Mouse (Mus musculus) midbrain, embryonic 15.5 days (tissue): ENCODE data around the gene Nkd1. TPM values are rescaled to one million over a fixed set of nuclear protein-coding genes. Genes with fewer than 3 reads are reported as not detected.

ENCODE experiments used
- ATAC-seq: fragments of 200-750 bp; cut with Nextera tagmentation; replicated peaks from 2 replicates; pipeline ENCODE4 v1.8.0; 2017; ENCODE audit warnings: moderate TSS enrichment
- H3K27ac ChIP-seq: fragments of 300-500 bp; sonication (generic); 2 replicates; pipeline ENCODE4 v1.5.1; 2015; ENCODE audit warnings: mild to moderate bottlenecking, inconsistent platforms
- H3K27me3 ChIP-seq: fragments of 300-500 bp; sonication (generic); replicated peaks from 2 replicates; pipeline ENCODE4 v1.6.1; 2015; ENCODE audit warnings: inconsistent platforms
- H3K36me3 ChIP-seq: fragments of 300-500 bp; sonication (generic); replicated peaks from 2 replicates; pipeline ENCODE4 v1.6.1; 2015; ENCODE audit warnings: inconsistent platforms
- H3K4me1 ChIP-seq: fragments of 300-500 bp; sonication (generic); 2 replicates; pipeline ENCODE4 v1.6.1; 2015; ENCODE audit warnings: inconsistent platforms
- H3K4me2 ChIP-seq: fragments of 300-500 bp; sonication (generic); 2 replicates; pipeline ENCODE4 v1.6.1; 2015; ENCODE audit warnings: inconsistent platforms, mild to moderate bottlenecking, moderate library complexity
- H3K4me3 ChIP-seq: fragments of 300-500 bp; sonication (generic); 2 replicates; pipeline ENCODE4 v1.5.1; 2015; ENCODE audit warnings: mild to moderate bottlenecking, inconsistent platforms
- H3K9ac ChIP-seq: fragments of 300-500 bp; sonication (generic); 2 replicates; pipeline ENCODE4 v1.6.1; 2015; ENCODE audit warnings: mild to moderate bottlenecking, inconsistent platforms
- H3K9me3 ChIP-seq: fragments of 300-500 bp; sonication (generic); 2 replicates; pipeline ENCODE4 v1.6.1; 2016; ENCODE audit warnings: inconsistent platforms
- WGBS: fragments of 180-500 bp; shearing (Covaris S2); methylation state at CpG from one replicate; pipeline ENCODE4 v1.1.7; 2015; ENCODE audit warnings: mixed read lengths; 5-methylcytosine and 5-hydroxymethylcytosine counted together
- polyA plus RNA-seq: library from polyadenylated mRNA; unstranded; fragments of >200 nt; fragmentation: Nextera tagmentation; extraction: Ambion mirVana; gene quantifications from 2 replicates; pipeline ENCODE4 v1.2.1, GENCODE M21; 2015

Nkd1 gene
- polyA plus RNA-seq, 1 experiment from 2014 or later: 62.9 TPM

DNA sequence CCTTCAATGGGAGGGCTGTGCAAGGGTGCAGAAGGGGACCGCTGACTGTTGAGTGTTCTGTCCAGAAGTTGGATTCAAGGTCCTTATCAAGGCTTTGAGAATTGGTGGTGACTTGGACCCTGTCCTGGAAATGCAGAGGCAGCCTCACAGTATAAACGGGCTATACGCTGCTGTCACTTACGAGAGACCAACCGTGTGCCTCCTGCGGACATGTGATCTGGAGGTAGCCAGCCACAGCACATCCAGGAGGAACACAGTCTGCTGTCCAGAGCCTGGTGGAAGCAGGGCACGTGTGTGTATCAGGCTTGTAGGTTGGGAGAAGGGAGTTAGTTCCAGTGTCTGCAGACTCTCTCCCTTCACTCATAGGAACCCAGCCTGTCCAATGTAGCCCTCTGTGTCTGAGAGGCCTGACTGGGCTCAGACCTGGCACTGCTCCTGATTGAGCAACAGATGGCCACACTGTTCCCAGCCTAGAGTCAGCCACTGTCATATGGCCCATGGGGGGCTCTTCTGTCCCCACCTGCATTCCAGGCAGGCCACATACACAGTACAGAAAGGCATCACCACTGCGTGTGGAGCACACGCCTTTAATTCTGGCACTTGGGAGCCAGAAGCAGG lies 21.6 kb downstream of the Nkd1 start:
- H3K27ac ChIP-seq: no peak overlapping the region
- H3K27me3 ChIP-seq: no peaks in the 10 kb centered on the region
- WGBS: 89% methylated on average over 9 of the region's 9 CpGs
- no peaks in the 10 kb centered on the region for H3K36me3 ChIP-seq
- no peak overlapping the region for H3K4me2 ChIP-seq
- H3K9me3 ChIP-seq: no peaks in the 10 kb centered on the region
- no peak for ATAC-seq
- H3K4me1 ChIP-seq: 0 out of 2 replicates have a peak, but pooled peaks cover 2% of the 10 kb centered on the region
- H3K4me3 ChIP-seq: no peak overlapping the region
- H3K9ac ChIP-seq: no peak overlapping the region

DNA sequence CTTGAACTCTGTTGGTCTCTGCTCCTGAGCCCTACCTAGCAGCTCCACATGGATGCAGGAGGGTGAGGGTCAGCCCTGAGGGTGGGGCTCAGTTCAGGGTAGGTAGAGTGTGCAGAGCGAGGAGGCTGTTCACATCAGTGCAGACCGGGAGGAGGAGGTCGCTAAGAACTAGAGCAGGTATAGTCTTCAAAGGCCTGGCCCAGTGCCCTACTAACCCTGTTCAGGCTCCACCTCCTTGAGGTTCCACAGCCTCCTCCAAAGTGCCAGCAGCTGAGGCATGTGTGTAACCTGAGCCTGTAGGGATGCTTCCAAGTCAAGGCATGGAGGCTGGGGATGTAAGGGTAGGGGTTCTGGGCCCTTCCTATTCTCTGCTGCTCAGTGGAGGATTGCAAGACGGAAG lies 23.5 kb downstream of the Nkd1 start:
- no peak for ATAC-seq
- no peak overlapping the region for H3K4me3 ChIP-seq
- no peak overlapping the region for H3K9ac ChIP-seq
- no peaks in the 10 kb centered on the region for H3K27me3 ChIP-seq
- H3K27ac ChIP-seq: no peak overlapping the region
- H3K9me3 ChIP-seq: no peaks in the 10 kb centered on the region
- 80% methylated on average over 4 of the region's 4 CpGs for WGBS
- no peaks in the 10 kb centered on the region for H3K36me3 ChIP-seq
- H3K4me2 ChIP-seq: no peak overlapping the region
- no peaks in the 10 kb centered on the region for H3K4me1 ChIP-seq

DNA sequence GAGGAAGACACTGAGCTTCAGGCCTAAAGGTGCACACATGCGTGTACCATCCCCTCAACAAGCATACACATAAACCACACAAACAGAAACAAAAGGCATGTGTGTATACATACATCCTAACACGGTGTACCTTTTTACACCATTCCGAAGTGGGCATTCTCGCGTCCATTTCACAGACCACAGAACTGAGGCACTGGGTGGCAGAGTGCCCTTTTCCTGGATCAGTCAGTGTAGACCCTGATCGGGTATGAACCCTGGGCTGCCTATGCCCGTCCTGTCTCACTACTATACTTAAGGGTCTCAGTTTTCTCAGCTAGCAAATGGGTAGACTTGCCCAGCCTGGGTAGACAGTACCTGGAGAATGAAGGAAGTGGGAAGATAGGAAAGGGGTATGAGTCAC lies 24.3 kb downstream of the Nkd1 start:
- Histone ChIP-seq H3K9ac (no peak overlapping the region), H3K27me3 (no peaks in the 10 kb centered on the region), H3K4me3 (no peak overlapping the region), H3K9me3 (no peaks in the 10 kb centered on the region), H3K27ac (no peak overlapping the region), H3K36me3 (no peaks in the 10 kb centered on the region), H3K4me1 (no peaks in the 10 kb centered on the region), H3K4me2 (no peak overlapping the region)
- WGBS: 96% methylated on average over 7 of the region's 7 CpGs
- ATAC-seq: no peak

DNA sequence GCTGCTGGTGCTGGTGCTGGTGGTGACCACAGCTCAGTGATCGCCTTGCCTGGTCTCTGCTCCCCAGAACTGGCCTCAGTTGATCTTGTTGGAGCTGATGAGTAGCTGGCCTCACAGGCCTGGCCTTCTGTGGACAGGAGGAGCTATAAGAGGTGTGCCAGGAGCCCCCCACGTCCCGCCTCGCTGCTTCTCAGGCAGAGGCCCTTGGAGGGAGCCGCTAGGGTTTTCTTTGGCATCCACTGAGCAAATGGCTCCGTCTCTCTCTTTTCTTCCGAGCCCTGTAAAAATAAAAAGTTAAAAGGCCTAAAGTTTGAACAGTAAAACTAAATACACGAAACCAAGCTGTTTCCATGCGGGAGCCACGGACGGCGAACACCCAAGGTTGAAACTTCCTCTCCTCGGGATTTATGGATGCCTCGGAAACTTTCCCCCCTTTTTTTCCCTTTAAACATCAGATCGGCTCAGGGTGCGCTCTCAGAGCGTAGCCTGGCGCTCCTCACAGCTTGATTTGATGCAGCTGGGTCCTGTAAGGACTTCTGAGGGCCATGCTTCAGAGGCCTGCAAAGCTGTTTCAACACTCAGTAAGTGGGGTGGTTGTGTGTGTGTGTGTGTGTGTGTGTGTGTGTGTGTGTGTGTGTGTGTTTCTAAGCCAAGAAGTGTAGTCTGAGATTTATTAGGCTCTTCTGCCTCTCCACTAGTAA lies 25.0 kb downstream of the Nkd1 start:
- H3K27me3 ChIP-seq: no peaks in the 10 kb centered on the region
- no peaks in the 10 kb centered on the region for H3K36me3 ChIP-seq
- H3K4me2 ChIP-seq: no peak overlapping the region
- no peaks in the 10 kb centered on the region for H3K4me1 ChIP-seq
- WGBS: 74% methylated on average over 18 of the region's 18 CpGs
- no peak overlapping the region for H3K9ac ChIP-seq
- no peaks in the 10 kb centered on the region for H3K9me3 ChIP-seq
- H3K4me3 ChIP-seq: no peak overlapping the region
- ATAC-seq: no peak
- H3K27ac ChIP-seq: no peak overlapping the region

DNA sequence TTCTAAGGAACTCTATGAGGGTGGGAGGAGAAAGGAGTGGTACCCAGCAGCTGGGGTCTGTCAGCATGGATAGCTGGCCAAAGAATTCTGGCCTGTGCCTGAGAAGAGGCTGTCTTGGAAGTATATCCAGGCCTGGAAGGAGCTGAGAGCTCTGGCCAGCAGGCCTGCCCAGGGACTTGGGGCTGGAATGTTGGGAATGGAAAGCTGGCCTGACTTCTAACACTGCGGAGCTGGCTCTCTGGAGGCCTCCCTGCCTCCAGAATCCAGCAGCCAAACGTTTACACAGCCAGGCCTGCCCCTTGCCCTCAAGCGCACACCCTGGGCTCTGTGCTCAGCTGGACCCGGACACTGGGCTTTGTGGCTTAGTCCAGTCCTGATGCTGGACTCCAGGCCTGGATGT lies 34.5 kb downstream of the Nkd1 start:
- H3K4me3 ChIP-seq: no peak overlapping the region
- H3K4me1 ChIP-seq: no peaks in the 10 kb centered on the region; the same call in 1 of the 2 replicates
- no peak overlapping the region for H3K9ac ChIP-seq
- 74% methylated on average over 4 of the region's 4 CpGs for WGBS
- H3K9me3 ChIP-seq: no peaks in the 10 kb centered on the region
- H3K36me3 ChIP-seq: no peaks in the 10 kb centered on the region
- H3K27ac ChIP-seq: no peak overlapping the region
- H3K27me3 ChIP-seq: no peaks in the 10 kb centered on the region
- H3K4me2 ChIP-seq: no peak overlapping the region
- no peak for ATAC-seq

DNA sequence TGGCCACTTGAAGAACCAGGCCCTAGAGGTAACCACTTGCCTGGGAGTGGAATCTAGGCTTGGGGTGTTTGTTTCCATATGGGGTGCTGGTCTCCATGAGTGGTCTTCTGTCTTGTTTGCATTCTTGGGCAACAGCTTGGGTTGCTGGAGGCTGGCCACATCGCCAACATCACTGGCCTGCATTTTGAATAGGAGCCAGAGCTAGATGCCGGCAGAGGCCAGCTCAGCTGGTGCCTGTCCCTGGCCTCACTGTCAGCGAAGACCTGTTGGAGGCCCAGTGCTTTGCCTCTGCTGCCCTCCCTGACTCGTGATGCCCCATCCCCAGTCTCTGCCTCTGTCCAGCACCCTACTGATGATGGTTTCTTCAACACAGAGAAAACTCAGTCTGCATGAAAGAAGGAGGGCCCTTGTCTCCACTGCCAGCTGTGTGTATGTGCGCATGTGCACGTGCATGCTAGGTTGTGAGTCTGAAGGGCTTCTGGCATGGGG lies 38.9 kb downstream of the Nkd1 start:
- Histone ChIP-seq H3K4me2 (no peak overlapping the region), H3K27me3 (no peaks in the 10 kb centered on the region), H3K4me1 (no peaks in the 10 kb centered on the region; the same call in 1 of the 2 replicates), H3K9ac (no peak overlapping the region), H3K27ac (no peak overlapping the region), H3K36me3 (no peaks in the 10 kb centered on the region), H3K4me3 (no peak overlapping the region), H3K9me3 (no peaks in the 10 kb centered on the region)
- no peak for ATAC-seq
- 88% methylated on average over 6 of the region's 6 CpGs for WGBS

DNA sequence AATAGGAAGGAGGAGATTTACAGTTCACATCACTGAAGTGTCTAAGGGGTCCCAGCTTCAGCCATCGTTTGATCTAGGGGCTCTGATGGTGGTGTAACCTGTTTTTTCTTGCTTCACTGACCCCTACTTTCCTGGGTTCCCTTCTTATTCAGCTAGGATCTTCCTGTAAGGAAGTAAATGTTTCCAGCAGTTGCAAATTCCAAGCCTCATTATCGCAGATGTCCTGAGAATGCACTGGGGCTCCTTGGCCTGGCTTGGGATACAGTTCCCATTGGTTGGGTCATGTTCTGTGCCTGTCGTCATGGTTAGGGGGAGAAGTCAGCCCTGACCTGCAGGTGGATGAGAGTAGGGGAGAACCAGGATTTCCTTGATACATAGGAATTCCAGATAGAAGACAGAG lies 40.2 kb downstream of the Nkd1 start:
- no peak for ATAC-seq
- Histone ChIP-seq H3K36me3 (no peaks in the 10 kb centered on the region), H3K27me3 (no peaks in the 10 kb centered on the region), H3K4me2 (no peak overlapping the region), H3K27ac (no peak overlapping the region), H3K9me3 (no peaks in the 10 kb centered on the region), H3K9ac (no peak overlapping the region), H3K4me3 (no peak overlapping the region), H3K4me1 (peaks cover 5% of the 10 kb centered on the region; the same call in 1 of the 2 replicates)
- WGBS: 77% methylated on average over 3 of the region's 3 CpGs

DNA sequence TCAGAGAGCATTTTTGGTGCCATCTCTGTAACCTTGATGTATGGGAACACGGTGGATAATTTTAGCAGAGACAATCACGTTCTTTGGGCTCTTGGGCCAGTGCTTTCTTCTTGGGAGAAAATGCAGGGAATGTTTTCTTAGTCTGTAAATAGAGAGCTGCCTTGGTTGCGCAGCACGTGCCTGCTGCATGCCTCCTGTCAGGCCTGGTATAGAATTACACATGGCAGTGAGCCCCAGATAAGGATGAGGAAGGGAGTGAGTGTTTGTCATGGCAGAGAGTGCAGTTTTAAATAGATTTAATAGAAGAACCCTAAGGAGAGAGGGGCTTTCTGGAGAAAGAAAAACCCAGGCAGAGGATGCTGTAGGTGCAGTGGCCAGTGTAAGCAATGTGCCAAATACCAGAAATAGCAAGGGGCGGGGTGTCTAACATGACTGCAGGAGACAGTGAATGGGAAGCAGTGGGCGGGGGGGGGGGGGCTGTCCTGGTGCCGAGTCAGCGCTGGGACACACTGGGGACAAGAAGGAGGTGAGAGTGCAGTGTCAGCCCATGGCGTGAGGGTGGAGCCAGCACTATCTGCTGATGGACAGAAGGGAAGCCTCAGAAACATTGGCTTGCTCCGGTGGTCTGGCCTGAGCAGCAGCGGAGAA lies 43.2 kb downstream of the Nkd1 start:
- Histone ChIP-seq H3K4me1 (peaks cover 12% of the 10 kb centered on the region; the same call in 1 of the 2 replicates), H3K36me3 (no peaks in the 10 kb centered on the region), H3K27me3 (no peaks in the 10 kb centered on the region), H3K4me3 (no peak overlapping the region), H3K4me2 (no peak overlapping the region), H3K9me3 (no peaks in the 10 kb centered on the region), H3K27ac (no peak overlapping the region), H3K9ac (no peak overlapping the region)
- ATAC-seq: no peak
- WGBS: 69% methylated on average over 11 of the region's 11 CpGs

DNA sequence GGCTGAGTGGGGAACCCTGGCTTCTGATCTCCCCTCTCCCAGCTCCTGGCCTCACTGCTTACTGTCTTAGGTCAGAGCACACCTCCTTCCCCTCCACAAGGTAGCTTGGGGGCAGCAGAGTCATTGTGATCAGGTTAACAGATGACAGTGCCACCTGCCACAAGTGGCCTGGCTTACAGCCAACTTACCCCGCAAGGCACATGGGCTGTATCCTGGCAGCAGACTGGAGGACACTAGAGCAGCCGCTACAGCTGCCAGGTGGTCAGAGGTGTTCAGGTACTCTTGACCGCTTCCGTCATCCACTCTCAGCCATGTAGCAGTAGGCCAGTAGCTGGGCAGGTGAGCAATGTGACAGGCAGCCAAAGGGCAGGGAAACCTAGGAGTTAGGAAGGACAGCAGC lies 45.0 kb downstream of the Nkd1 start:
- Histone ChIP-seq H3K4me1 (peaks cover 19% of the 10 kb centered on the region), H3K36me3 (no peaks in the 10 kb centered on the region), H3K9me3 (no peaks in the 10 kb centered on the region), H3K27me3 (no peaks in the 10 kb centered on the region), H3K27ac (no peak overlapping the region), H3K4me3 (no peak overlapping the region), H3K4me2 (no peak overlapping the region), H3K9ac (no peak overlapping the region)
- 82% methylated on average over 4 of the region's 4 CpGs for WGBS
- ATAC-seq: no peak

DNA sequence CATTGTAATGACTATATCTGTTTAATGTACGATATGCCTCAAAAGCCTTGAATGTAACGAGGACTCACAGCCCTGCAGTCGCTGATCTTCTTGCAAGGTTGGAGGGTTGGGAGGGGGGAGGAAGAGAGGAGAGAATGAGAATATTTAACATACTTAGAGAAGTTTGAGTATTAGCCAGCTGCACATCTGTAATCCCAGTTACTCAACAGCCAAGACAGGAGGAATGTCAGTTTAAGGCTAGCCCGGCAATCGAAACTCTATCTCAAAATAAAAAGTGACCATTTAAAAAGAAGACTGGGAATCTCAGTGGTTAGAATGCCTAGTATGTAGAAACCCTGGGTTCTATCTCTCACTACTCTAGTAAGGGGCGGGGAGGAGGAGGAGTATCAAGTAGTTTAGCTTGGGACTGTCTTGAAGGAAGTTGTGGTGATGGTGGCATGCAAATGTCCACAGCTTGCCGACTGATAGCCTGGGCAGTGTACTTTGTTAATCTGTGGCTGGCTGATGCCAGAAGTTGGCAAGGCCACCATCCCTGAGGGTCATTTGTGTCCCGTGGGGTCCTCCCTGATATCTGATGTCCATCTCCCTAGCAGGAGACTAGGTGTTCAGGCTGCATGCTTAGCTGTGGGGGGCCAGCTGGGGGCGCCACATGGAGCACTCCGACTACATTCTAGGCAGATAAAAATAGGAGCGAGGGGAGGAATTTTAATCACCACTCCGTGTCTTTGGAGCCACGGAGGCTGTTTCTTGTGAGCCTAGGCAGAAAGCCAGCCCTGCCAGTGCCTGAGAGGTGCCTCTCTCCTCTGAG lies 46.4 kb downstream of the Nkd1 start:
- 57% methylated on average over 13 of the region's 13 CpGs for WGBS
- Histone ChIP-seq H3K27ac (no peak overlapping the region), H3K9me3 (no peaks in the 10 kb centered on the region), H3K27me3 (no peaks in the 10 kb centered on the region), H3K9ac (no peak overlapping the region), H3K4me2 (no peak overlapping the region), H3K36me3 (no peaks in the 10 kb centered on the region), H3K4me3 (no peak overlapping the region), H3K4me1 (peaks cover 33% of the 10 kb centered on the region)
- no peak for ATAC-seq

DNA sequence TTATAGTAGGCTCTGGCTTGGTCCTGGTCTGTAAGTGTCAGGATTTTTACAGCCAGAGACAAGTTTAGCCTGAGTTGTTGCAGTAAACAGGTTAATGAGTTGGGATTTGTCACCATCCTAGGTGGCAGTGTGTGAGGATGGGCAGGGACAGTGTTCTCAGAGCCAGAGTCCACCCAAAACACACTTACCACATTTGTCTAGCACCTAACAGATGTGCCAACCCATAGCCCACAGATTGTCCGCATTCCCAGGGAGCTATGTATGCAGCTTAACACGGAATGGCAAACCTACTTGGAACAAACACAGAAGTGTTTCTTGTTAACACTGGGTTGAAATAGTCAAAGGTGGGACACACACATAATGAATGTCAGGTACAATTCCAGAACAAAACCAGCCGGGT lies 47.1 kb downstream of the Nkd1 start:
- no peak for ATAC-seq
- H3K27ac ChIP-seq: no peak overlapping the region
- H3K9me3 ChIP-seq: no peaks in the 10 kb centered on the region
- no peaks in the 10 kb centered on the region for H3K27me3 ChIP-seq
- no peaks in the 10 kb centered on the region for H3K36me3 ChIP-seq
- H3K4me2 ChIP-seq: no peak overlapping the region
- H3K4me3 ChIP-seq: no peak overlapping the region
- H3K9ac ChIP-seq: no peak overlapping the region
- peaks cover 39% of the 10 kb centered on the region for H3K4me1 ChIP-seq
- 93% methylated on average over 3 of the region's 3 CpGs for WGBS

DNA sequence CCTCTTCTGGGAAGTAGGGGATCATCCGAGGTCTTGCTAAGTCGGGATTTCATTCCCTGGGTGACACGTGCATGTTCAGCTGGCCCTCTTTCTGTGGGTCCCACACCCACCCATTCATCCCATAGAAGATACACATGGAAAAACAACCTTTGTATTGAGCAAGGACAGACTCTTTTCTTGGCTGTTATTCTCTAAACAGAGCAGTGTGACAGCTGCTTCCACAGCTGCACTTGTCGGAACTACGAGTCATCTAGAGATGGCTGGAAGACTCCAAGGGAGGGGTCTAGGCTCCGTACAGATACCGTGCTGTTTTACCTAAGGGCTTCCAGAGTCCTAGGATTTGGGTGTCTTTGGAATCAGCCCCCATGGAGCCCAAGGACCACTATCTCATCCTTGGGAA lies 48.2 kb downstream of the Nkd1 start:
- Histone ChIP-seq H3K36me3 (no peaks in the 10 kb centered on the region), H3K27ac (no peak overlapping the region), H3K9ac (no peak overlapping the region), H3K4me3 (no peak overlapping the region), H3K4me1 (peaks cover 39% of the 10 kb centered on the region), H3K27me3 (no peaks in the 10 kb centered on the region), H3K4me2 (no peak overlapping the region), H3K9me3 (no peaks in the 10 kb centered on the region)
- WGBS: 73% methylated on average over 7 of the region's 7 CpGs
- no peak for ATAC-seq
